Mouse (Mus musculus) liver, embryonic 14.5 days (tissue): ENCODE measurements around the gene Map7.

ENCODE experiments used
- CTCF ChIP-seq: IDR thresholded peaks from 2 replicates; pipeline ENCODE4 v1.5.1; 2016; ENCODE audit warnings: antibody characterized with exemption, low read depth, control low read depth
- EP300 ChIP-seq: IDR thresholded peaks from 2 replicates; pipeline ENCODE4 v1.6.1; 2016; ENCODE audit warnings: antibody characterized with exemption, low read depth

DNA sequence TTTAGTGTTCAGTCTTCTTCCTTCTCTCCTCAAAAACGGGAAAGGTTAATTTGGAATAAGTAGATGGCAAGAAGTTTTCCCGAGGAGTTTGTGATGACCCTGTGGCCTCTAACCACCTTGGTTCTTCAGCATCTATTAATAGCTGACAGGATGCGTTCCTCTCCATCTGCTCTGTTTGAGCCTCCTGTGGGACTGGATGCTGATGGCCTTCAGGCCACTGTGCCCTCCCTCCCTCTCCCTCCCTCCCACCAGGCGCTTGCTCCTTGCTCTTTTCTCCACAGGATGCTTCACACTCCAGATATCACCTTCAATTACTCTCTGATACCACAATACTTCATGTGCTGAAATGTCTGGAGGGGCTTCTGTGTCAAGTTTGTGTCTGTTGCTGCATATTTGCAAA, 10.5 kb downstream of the Map7 start:
- TF ChIP-seq CTCF = no peak
- TF ChIP-seq EP300 = no peak
